20 mouse cellular contexts compared by ENCODE assay signal in the genomic region with DNA sequence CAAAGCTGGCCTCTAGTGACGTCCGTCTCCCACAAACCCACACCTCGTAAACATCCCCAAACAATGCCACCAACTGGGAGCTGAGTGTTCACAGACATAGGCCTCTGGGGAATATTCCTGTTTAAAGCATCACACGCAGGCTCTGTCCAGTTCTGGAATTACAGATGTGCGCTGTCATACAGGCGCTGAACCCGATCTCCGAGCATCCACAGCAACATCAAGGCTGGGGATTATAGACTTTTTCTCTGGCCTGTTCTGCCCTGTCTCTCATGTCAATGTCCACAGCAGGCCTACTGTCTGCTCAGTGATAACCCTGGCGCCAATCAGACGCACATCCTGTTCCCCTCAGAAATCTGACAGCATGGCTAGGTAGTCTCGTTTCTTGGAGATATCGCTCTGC. TPM values are rescaled to one million over a fixed set of nuclear protein-coding genes. Genes with fewer than 3 reads are reported as not detected.
DNase-seq lines count a peak whose midpoint lies in the region; ATAC-seq and TF ChIP-seq lines count a peak whose summit lies in the region.
"Had no signal": no experiment of that assay in that cellular context is flagged by ENCODE, and none has a peak within 500 bp of the region (broad histone marks: within the 10 kb centered on the region; RNA-seq: fewer than 3 reads in every experiment).

No protein-coding gene starts in this region.

- TF ChIP-seq CTCF in liver, postnatal 0 days (IDR thresholded peaks at IDR 0.05; ENCODE audit: low read depth), result no peak

- H3K27me3 ChIP-seq in liver, postnatal 0 days (ENCODE audit: insufficient read depth, low read length), result no peaks in the 10 kb centered on the region
- H3K27me3 ChIP-seq in liver, embryonic 12.5 days (replicated peaks), result no peaks in the 10 kb centered on the region
- no peaks in the 10 kb centered on the region for H3K27me3 ChIP-seq in limb, embryonic 11.5 days (ENCODE audit: control insufficient read depth, insufficient read depth, low read length)
- H3K27me3 ChIP-seq: embryonic facial prominence, embryonic 12.5 days; heart, embryonic 13.5 days; hindbrain, embryonic 12.5 days; Patski had no signal

- peaks cover 6% of the 10 kb centered on the region; the same call in 1 of the 2 replicates for H3K4me1 ChIP-seq in liver, postnatal 0 days (ENCODE audit: insufficient read depth)
- 0 out of 2 replicates have a peak, but pooled peaks cover 5% of the 10 kb centered on the region for H3K4me1 ChIP-seq in liver, embryonic 12.5 days
- peaks cover 7% of the 10 kb centered on the region; the same call in 1 of the 2 replicates for H3K4me1 ChIP-seq in limb, embryonic 11.5 days (ENCODE audit: control insufficient read depth, insufficient read depth, low read length)
- H3K4me1 ChIP-seq: embryonic facial prominence, embryonic 12.5 days had no signal

- no peak overlapping the region for H3K4me2 ChIP-seq in liver, postnatal 0 days (ENCODE audit: low read depth, low read length)
- H3K4me2 ChIP-seq in liver, embryonic 12.5 days, result no peak overlapping the region
- no peak overlapping the region for H3K4me2 ChIP-seq in limb, embryonic 11.5 days (ENCODE audit: low read depth, severe bottlenecking)
- H3K4me2 ChIP-seq: embryonic facial prominence, embryonic 12.5 days; heart, embryonic 13.5 days; hindbrain, embryonic 12.5 days had no signal

- no peaks in the 10 kb centered on the region for H3K9me3 ChIP-seq in liver, postnatal 0 days (ENCODE audit: low read length)
- no peaks in the 10 kb centered on the region for H3K9me3 ChIP-seq in liver, embryonic 12.5 days (replicated peaks)
- no peaks in the 10 kb centered on the region for H3K9me3 ChIP-seq in limb, embryonic 11.5 days (ENCODE audit: control insufficient read depth, low read length)
- H3K9me3 ChIP-seq: embryonic facial prominence, embryonic 12.5 days; heart, embryonic 13.5 days; hindbrain, embryonic 12.5 days had no signal

- intact Hi-C loops in heart, postnatal 10 days (cut with DNase I), result no loop called here

- peak overlapping the region; percentile 83 for H3K27ac ChIP-seq in liver, postnatal 0 days (ENCODE audit: low read depth)
- H3K27ac ChIP-seq in liver, embryonic 12.5 days, result no peak overlapping the region
- no peak overlapping the region for H3K27ac ChIP-seq in limb, embryonic 11.5 days (replicated peaks; ENCODE audit: low read depth, low read length)
- H3K27ac ChIP-seq: embryonic facial prominence, embryonic 12.5 days; heart, adult 2 months; heart, embryonic 13.5 days; hindbrain, embryonic 12.5 days had no signal

- whole genome bisulfite sequencing in liver, postnatal 0 days (ENCODE audit: insufficient replicate concordance), result 78% methylated on average over 12 of the region's 12 CpGs
- WGBS in liver, embryonic 12.5 days (ENCODE audit: insufficient replicate concordance), result 64% methylated on average over 12 of the region's 12 CpGs
- WGBS in limb, embryonic 11.5 days, result 58% methylated on average over 12 of the region's 12 CpGs

- H3K9ac ChIP-seq in liver, postnatal 0 days (replicated peaks), result no peak overlapping the region
- H3K9ac ChIP-seq in liver, embryonic 12.5 days, result no peak overlapping the region
- no peak overlapping the region for H3K9ac ChIP-seq in limb, embryonic 11.5 days (ENCODE audit: low read length)
- H3K9ac ChIP-seq: embryonic facial prominence, embryonic 12.5 days; forebrain, postnatal 0 days; heart, embryonic 13.5 days; hindbrain, embryonic 12.5 days had no signal

- DNase-seq in heart, adult 11 months, result peak; percentile 42
- DNase-seq in heart, postnatal 10 days, result no peak
- DNase-seq in liver, postnatal 0 days, result no peak
- DNase-seq in limb, embryonic 11.5 days (ENCODE audit: low spot score), result peak; percentile 36
- no peak for DNase-seq in thymus, postnatal 4 days
- DNase-seq in Muller cell, postnatal 12 days (ENCODE audit: inconsistent ontology term), result no peak
- DNase-seq: adrenal gland, postnatal 14 days; cerebellum, adult 11-12 months; cerebellum, adult 9-10 months; cerebellum, postnatal 25 days; forebrain, postnatal 0 days; heart, adult 2 months; heart, postnatal 4 days had no signal

- no peak overlapping the region for H3K4me3 ChIP-seq in liver, postnatal 0 days (ENCODE audit: low read depth, low read length)
- H3K4me3 ChIP-seq in liver, embryonic 12.5 days, result no peak overlapping the region
- no peak overlapping the region for H3K4me3 ChIP-seq in limb, embryonic 11.5 days (ENCODE audit: low read depth, low read length)
- H3K4me3 ChIP-seq: embryonic facial prominence, embryonic 12.5 days; heart, adult 2 months; heart, embryonic 13.5 days; hindbrain, embryonic 12.5 days had no signal

- TF ChIP-seq EP300 in liver, postnatal 0 days (IDR thresholded peaks at IDR 0.05; ENCODE audit: low read depth), result no peak

- no peaks in the 10 kb centered on the region; the same call in 1 of the 2 replicates for H3K36me3 ChIP-seq in liver, postnatal 0 days (replicated peaks; ENCODE audit: insufficient read depth, low read length)
- H3K36me3 ChIP-seq in liver, embryonic 12.5 days, result peaks cover 8% of the 10 kb centered on the region; the same call in 1 of the 2 replicates
- H3K36me3 ChIP-seq in limb, embryonic 11.5 days (ENCODE audit: control insufficient read depth, insufficient read depth, low read length), result no peaks in the 10 kb centered on the region

- no peak for ATAC-seq in liver, postnatal 0 days
- no peak for ATAC-seq in liver, embryonic 12.5 days
- no peak for ATAC-seq in limb, embryonic 11.5 days (ENCODE audit: insufficient number of reproducible peaks, low FRiP score, low TSS enrichment, low read depth)
- ATAC-seq: activated CD4-positive, CD25-positive, alpha-beta regulatory T cell, adult 4 months; forebrain, postnatal 0 days; hindbrain, embryonic 16.5 days; Patski had no signal

RNA-seq across cellular contexts. Expression of a gene that starts 57.1 kb away (rescaled TPM):
- total RNA-seq in heart, postnatal 10 days (2021), result 1 to 10 TPM; 4.8 to 6.0 TPM
- polyA plus RNA-seq in liver, postnatal 0 days (2015; fragmentation: Nextera tagmentation; extraction: Ambion mirVana), result 37.8 and 39.1 TPM in 2 replicates
- 19.6 and 20.1 TPM in 2 replicates for polyA plus RNA-seq in liver, embryonic 12.5 days (2016; fragmentation: Nextera tagmentation; extraction: Ambion mirVana)
- 18.5 and 23.3 TPM in 2 replicates for polyA plus RNA-seq in limb, embryonic 11.5 days (2014; fragmentation: Nextera tagmentation; extraction: Ambion mirVana)

Comparison
In these comparisons a context has a peak if more than half of its experiments do, and no peak if none do; other contexts are left out.
1. DNase-seq: peak in heart, adult 11 months (single experiment) and limb, embryonic 11.5 days (single experiment); none in heart, postnatal 10 days (0 of 2), liver, postnatal 0 days (single experiment), thymus, postnatal 4 days (single experiment) and Muller cell, postnatal 12 days (single experiment).